Mouse (Mus musculus): Measurements from ENCODE around the gene Mrpl52. TPM values are rescaled to one million over a fixed set of nuclear protein-coding genes. Genes with fewer than 3 reads are reported as not detected.

The Mrpl52 gene
- total RNA-seq (2021) = 10 to 100 TPM; 87.6 to 92.8 TPM
- long read RNA-seq, experiment 1, transcript Mrpl52-204 (4 exons, 463 nt) = minor isoform, 5 of 231 reads
- long read RNA-seq, experiment 1, transcript Mrpl52-201 (5 exons, 418 nt) = major isoform, 210 of 231 reads
- long read RNA-seq, experiment 1, partial matches to known transcripts = 5 of 231 reads
- long read RNA-seq, experiment 1, other reads (novel, unspliced or antisense) = 10 of 231 reads
- long read RNA-seq, experiment 2, transcript Mrpl52-201 (5 exons, 418 nt) = major isoform, 280 of 309 reads
- long read RNA-seq, experiment 2, transcript Mrpl52-204 (4 exons, 463 nt) = minor isoform, 7 of 309 reads
- long read RNA-seq, experiment 2, partial matches to known transcripts = 5 of 309 reads
- long read RNA-seq, experiment 2, other reads (novel, unspliced or antisense) = 15 of 309 reads

DNA sequence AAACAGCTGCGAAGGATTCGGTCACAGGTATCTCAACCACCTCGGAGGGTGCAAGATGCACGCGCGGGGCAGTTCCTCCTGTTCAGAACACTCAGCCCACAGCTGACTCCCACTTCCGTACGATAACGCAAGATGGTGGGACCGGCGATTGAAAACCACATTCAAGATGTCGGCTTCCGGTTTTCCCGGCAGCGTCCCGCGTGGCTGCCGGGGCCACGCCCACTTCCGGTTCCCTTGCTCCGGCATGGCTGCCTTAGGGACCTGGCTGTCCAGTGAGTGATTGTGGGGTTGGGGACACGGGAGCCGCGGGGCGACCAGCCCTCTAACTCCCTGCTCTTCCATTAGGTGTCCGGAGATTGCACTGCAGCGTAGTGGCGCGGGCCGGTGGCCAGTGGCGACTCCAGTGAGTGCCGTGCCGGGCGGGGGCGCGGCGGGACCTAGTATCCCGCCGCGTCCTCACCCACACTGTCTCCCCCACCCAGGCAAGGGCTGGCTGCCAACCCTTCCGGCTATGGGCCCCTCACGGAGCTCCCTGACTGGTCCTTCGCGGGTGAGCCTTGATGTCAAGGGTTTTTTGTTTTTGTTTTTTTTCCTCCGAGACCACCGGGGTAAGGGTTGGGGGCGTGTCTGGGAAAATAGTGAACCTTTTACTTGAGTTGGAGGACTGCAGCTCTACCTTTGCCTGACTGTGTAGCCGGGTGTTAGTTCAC, at the start of gene Mrpl52:
Gene Mrpl52, plus strand, starts transcription at position 221 of the 710 bp plus-strand sequence.
- intact Hi-C loops (cut with DNase I) = no loop called here

GRCm38 (mm10) chr14:54377166-54377565, 49.5 kb upstream of the Mrpl52 start:
- DNase-seq = no peak
- intact Hi-C loops (cut with DNase I) = loop anchor here (5.0 kb wide), 1 partner anchor 40 kb away; the partner anchor contains the start of gene Slc7a7

More for the DNA sequence above, at the start of gene Mrpl52:
- peak; percentile 85 to 87 for DNase-seq

- intact Hi-C loops (cut with DNase I) = loop anchor here (5.0 kb wide), 1 partner anchor 38 kb away; the partner anchor contains the start of gene Slc7a7
These were observed 47.1 kb upstream of the Mrpl52 start for GRCm38 (mm10) chr14:54379571-54379970.

GRCm38 (mm10) chr14:54380616-54381015, 46.1 kb upstream of the Mrpl52 start:
- intact Hi-C loops (cut with DNase I) = no loop called here
- DNase-seq = no peak

More at GRCm38 (mm10) chr14:54379571-54379970, 47.1 kb upstream of the Mrpl52 start:
- DNase-seq = no peak

DNA sequence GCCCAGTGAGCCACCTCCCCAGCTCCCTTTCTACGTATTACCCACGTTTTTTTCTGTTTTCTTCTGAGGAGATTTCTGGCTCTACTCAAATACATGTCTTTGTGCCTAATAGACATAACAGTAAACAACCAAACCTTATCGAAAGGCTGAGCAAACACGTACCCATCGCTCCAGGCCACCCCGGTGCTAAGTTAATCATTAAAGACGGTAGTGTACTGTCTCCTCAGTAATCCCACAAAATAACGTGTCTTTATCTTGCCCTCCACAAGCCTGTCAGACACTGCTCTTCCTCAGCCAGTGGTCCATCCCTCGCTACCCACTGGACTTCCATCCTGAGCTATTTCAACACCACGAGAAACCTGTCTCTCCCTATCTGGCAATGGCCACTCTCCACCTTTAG, 44.9 kb upstream of the Mrpl52 start:
- DNase-seq = no peak

GRCm38 (mm10) chr14:54382641-54383040, 44.1 kb upstream of the Mrpl52 start:
- no peak for DNase-seq
- intact Hi-C loops (cut with DNase I) = no loop called here

More for the DNA sequence above, 44.9 kb upstream of the Mrpl52 start:
- intact Hi-C loops (cut with DNase I) = no loop called here

- no peak for DNase-seq
- intact Hi-C loops (cut with DNase I) = no loop called here
These were observed 43.3 kb upstream of the Mrpl52 start for GRCm38 (mm10) chr14:54383355-54383771.

- DNase-seq = no peak
These were observed 42.3 kb upstream of the Mrpl52 start for GRCm38 (mm10) chr14:54384396-54384795.

DNA sequence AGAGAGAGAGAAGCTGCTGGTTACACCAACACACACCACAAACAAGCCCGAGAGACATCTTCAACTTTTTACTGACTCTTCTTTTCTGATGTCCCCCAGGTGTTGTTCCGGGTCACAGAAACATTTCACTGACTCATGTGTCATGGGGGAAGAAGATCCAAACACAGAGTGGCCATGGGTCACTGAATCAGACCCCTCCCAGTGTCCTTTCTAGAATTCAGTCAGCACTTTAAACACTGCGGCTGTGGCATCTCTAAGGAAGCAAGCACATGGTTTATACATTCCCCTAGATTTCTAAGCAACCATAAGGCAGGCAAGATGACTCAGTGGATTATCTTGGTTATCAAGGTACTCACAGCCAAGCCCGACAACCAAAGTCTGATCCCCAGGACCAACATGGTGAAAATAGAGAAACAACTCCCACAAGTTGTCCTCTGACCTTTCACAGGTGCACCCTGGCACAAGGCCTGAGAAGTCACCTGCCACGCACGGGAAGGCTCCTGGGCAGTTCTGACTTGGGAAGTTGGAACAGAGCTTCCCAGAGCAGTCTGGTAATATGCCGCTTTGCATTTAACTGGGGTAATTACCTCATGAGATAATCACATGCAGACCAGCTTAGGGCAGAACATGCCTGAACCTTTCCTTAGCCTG, 40.6 kb upstream of the Mrpl52 start:
- intact Hi-C loops (cut with DNase I) = no loop called here
- DNase-seq = no peak

More at GRCm38 (mm10) chr14:54384396-54384795, 42.3 kb upstream of the Mrpl52 start:
- intact Hi-C loops (cut with DNase I) = no loop called here

DNA sequence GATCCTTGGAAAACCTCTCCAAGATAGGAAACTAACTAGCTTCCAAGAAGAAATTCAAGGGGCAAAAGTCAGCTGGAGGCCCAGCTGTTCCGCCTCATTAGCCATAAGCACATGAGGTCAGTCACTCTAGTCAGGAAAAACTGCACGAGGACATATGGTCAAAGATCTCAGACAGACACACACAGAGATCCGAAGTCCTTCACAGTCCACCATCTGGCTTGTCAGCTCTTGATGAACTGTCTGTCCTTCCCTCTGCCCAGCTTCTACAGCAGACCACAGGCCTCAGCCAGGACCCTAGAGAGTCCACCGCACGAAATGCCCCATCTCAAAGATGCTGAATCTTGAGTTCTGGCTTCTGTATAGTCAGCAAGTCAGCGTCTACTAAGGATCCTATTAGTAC, 39.2 kb upstream of the Mrpl52 start:
- no peak for DNase-seq
- intact Hi-C loops (cut with DNase I) = no loop called here

GRCm38 (mm10) chr14:54390843-54391242, 35.9 kb upstream of the Mrpl52 start:
- intact Hi-C loops (cut with DNase I) = no loop called here
- no peak for DNase-seq

DNA sequence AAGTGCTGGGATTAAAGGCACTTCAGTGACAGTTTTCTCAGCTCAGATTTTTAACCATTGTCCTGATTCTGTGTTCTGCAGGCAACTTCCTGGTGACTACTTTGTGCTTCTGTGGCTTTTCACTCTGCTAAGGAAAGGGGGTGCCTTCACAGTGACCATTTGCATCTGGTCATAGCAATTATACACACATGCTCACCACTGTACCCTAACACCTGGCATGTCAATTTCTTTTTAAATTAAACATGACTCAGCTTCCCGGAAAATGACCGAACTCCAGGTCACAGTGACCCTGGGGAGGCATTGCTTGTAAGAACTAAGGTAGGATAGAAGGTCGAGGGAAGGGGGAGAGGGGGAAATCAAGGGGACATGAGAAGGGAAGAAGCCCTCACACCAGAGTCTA, 32.9 kb upstream of the Mrpl52 start:
- intact Hi-C loops (cut with DNase I) = no loop called here

GRCm38 (mm10) chr14:54394309-54394708, 32.4 kb upstream of the Mrpl52 start:
- DNase-seq = no peak
- intact Hi-C loops (cut with DNase I) = no loop called here

More for the DNA sequence above, 32.9 kb upstream of the Mrpl52 start:
- DNase-seq = no peak

DNA sequence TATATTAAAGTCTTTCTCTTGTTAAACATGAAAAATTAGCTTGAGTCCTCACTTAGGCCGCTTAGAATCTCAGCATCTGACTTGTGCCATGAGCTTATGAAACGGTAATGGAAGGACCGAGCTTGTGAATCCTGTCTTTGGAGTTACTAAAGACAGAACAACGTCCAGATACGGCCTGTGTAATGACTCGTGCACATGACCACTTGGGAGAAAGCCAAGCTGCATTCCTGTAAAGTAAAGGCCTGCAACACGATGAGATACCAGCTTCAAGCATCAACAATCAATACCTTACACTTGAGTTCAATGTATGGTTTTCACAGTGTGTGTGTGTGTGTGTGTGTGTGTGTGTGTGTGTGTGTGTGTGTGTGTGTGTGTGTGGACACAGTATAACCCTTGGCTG, 30.0 kb upstream of the Mrpl52 start:
- no peak for DNase-seq
- intact Hi-C loops (cut with DNase I) = no loop called here

- no peak for DNase-seq
- intact Hi-C loops (cut with DNase I) = no loop called here
These were observed 28.7 kb upstream of the Mrpl52 start for GRCm38 (mm10) chr14:54397872-54398527.

DNA sequence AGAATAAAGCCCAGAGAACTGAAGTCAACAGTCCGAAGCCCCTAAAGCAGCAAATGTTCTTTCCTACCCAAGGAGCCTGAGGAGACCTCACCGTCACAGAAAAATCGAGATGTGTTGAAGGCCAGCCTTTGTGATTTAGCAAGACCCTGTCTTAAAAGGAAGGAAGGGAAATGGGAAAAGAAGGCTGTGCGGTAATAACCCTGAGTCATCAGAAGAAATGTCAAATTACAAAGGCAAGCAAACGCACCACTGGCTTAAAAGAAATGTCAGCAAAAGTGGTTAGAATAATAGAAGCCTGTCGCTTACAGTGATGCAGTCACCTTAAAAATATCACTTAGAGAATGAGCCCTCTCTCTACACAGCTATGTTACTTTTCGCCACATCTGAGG, 28.2 kb upstream of the Mrpl52 start:
- intact Hi-C loops (cut with DNase I) = no loop called here
- no peak for DNase-seq

GRCm38 (mm10) chr14:54398921-54399382, 27.8 kb upstream of the Mrpl52 start:
- no peak for DNase-seq
- intact Hi-C loops (cut with DNase I) = no loop called here

- intact Hi-C loops (cut with DNase I) = no loop called here
- DNase-seq = no peak
These were observed 25.0 kb upstream of the Mrpl52 start for GRCm38 (mm10) chr14:54401723-54402122.

DNA sequence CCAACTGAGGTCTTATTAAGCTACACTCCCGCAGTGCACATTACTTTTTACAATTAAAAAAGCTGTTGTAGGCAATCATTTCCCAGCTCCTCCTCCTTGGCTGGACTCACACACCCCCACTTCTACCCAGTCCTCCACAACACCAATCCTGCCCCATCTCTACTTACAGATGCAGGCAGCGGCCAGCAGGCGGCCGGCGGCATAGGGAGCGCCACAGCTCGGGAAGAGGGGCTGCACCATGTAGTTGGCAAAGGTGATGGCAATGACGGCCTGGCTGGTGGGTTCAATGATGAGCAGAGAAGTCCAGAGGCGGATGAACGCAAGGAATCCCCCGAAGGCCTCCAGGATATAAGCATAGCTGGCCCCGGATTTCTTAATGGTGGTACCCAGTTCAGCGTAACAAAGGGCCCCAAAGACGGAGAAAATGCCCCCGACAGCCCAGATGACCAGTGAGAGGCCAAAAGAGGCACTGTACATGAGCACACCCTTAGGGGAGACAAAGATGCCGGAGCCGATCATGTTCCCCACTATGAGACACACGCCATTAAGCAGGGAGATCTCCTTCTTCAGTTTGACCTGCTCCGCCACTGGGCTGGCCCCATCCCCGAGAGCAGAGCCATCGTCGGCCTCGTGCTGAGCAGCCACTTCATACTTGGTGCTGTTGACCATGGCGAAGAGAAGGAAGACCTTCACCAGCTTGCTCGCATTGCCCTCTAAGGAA, 18.2 kb upstream of the Mrpl52 start:
- no peak for DNase-seq

More for the DNA sequence above, 18.2 kb upstream of the Mrpl52 start:
- intact Hi-C loops (cut with DNase I) = no loop called here
